Mouse (Mus musculus) left cerebral cortex, postnatal 14 days (tissue): ENCODE measurements around the gene Arl4d. TPM values are rescaled to one million over a fixed set of nuclear protein-coding genes. Genes with fewer than 3 reads are reported as not detected.

Experiments
- DNase-seq, 2 experiments: peaks; one replicate each; pipeline ENCODE4 v3.0.0; 2021 to 2022; ENCODE audit warnings: low spot score in 2 of 2, mixed read lengths in 1 of 2
- intact Hi-C: fragments of 180-260 bp; cut with DNase I; formaldehyde crosslinking; loops from one replicate; pipeline ENCODE4 v1.15.1; 2025
- total RNA-seq, 2 experiments: library from RNA; stranded (reverse); gene quantifications; 2 replicates each; pipeline ENCODE4 v1.2.3; 2021

The Arl4d gene
- total RNA-seq, 2 experiments from 2014 or later = 23.2 to 39.8 TPM

DNA sequence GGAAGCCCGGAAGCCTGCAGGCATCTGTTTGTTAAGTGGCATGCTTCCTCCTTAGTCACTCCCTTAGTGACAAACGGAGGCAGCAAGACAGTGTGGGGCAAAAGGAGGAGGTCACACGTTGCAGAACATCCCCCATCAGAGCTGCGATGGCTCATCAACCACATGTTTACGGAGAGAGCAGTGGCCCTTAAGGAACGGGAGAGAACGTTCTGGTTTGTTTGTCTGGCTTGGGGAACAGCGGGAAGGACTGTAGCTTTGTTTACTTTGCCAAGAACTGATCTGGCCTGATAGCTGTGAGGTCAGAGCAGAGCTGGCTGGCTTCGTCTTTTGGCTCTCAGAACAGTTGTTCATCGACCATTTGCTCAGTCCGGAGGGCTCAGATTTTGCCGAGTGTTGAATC lies 35.1 kb downstream of the Arl4d start:
- peak in 1 of 2 experiments; percentile 63 for DNase-seq
- intact Hi-C loops = loop anchor here (5.0 kb wide), 1 partner anchor 33 kb away; the partner anchor contains the start of gene Arl4d

DNA sequence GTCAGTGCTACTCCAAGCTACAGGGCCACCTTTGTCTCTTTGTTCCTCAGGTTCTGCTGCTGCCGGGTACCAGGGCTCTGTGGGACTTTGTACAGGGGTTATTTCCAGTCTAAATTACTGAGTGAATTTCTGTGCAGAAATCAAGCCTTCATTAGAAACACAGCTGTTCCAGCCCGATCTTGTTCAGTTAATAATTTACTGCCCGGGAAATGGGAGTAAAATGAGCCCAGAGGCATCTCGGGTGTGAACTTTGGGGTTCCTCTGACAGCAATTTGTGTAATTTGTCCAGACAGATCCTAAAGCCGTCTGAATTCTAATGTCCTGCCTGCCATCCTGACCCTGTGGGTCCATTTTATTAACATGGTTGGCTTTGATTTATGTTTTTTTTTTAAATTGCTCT lies 38.7 kb downstream of the Arl4d start:
- DNase-seq = no peak
- intact Hi-C loops = loop anchor here (5.0 kb wide), 1 partner anchor 37 kb away; the partner anchor contains the start of gene Arl4d

DNA sequence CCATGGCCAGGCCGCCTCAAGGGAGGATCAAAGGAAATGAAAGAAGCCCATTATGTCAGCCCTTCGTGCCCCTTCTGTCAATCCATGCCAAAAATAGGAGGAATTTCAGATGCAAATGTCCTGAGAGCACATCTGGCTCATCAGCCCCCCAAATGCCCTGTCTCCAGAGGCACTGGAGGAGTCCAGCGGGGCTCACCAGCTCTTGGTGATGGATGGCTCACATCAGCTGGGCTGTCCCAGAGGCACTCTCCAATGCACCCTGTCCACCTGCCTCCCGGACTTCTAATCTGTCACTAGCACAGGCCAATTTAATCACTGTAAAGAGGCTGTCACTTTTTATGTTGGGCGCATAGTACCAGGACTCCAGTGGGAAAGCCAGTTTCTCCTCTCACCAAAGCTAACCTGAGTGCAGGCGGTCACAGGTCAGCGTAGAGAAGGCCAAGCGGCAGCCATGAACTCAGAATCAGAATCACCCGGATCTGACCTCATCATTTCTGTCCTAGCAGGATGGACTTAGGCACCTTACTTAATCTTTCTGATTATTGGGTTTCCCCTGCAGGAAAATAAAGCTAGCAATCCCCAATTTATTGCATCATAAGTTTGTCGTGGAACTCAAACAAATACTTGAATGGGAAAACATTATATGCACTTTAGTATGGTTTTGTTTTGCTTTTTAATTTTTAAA lies 41.6 kb downstream of the Arl4d start:
- intact Hi-C loops = no loop called here
- no peak for DNase-seq

DNA sequence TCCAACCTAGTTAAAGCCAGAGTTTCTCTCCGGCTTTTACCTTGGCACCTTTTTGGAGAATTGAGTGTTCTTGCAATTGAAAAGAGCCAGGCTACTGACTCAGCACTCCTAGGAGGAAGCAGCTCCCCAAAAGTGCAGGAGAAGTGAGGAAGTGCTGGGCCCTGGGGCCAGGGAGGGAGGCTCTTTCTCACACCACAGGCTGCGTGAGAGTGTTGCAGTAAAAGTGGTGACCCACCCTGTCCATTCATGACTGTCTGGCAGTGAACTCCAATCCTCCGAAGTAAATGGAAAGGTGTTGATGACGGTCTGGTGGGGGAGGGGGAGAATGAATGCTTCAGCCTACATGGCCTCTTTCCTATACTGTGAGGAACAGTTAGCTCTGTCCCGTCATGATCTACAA lies 43.1 kb downstream of the Arl4d start:
- intact Hi-C loops = no loop called here
- no peak for DNase-seq

DNA sequence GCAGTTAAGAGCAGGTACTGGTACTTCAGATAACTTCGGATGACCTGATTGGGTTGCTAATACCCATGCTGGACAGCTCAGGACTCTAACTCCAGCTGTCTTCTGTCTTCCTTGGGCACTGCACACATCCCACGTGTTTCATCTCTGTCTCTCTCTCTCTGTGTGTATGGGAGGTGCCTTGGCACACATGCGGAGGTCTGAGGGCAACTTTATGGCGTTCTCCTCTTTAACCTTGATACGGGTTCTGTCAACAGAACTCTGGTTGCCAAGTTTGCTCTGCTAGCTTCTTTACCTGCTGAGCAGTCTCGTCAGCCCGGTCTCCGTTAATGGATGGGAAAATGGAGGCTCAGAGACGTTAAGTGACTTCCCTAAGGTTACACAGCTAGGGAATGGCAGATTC lies 47.5 kb downstream of the Arl4d start:
- DNase-seq = no peak
- intact Hi-C loops = no loop called here

DNA sequence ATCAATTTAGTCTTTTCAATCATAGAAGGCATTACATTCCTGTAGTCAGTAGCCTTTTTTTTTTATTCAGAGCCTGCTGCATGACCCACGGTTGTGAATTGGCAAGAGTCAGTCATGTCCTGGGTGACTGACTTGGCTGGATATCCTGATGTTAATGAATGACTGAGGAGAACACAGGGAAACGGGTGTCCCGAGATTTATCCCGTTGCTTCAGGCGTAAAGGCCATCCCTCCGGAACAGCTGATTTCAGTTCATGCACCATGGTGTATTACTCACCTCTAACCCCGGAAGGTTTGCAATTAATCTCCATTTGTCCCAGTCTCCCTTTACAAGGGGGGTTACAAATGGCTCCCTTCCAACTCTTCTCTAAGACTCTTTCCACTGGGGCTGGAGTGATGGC lies 48.7 kb downstream of the Arl4d start:
- intact Hi-C loops = no loop called here

More for the DNA sequence above, 48.7 kb downstream of the Arl4d start:
- DNase-seq = no peak

Other genes with a start within 250 kb of the Arl4d start
- gene Aarsd1, start 247.9 kb upstream of the Arl4d start, total RNA-seq = 10 to 100 TPM; 33.4 to 42.2 TPM
- gene Gm27029, start 240.7 kb upstream of the Arl4d start, total RNA-seq = 1 to 10 TPM; 4.5 to 9.7 TPM
- gene Rundc1, start 240.5 kb upstream of the Arl4d start, total RNA-seq = 10 to 100 TPM; 31.1 to 32.6 TPM
- gene Ptges3l, start 240.2 kb upstream of the Arl4d start, total RNA-seq = 1 to 10 TPM; 2.8 to 5.7 TPM
- gene Rpl27, start 223.2 kb upstream of the Arl4d start, total RNA-seq = 10 to 100 TPM; 41.0 to 43.6 TPM
- gene Ifi35, start 217.1 kb upstream of the Arl4d start, total RNA-seq = 1 to 10 TPM in 1 of 2 experiments, under 1 TPM in 1; 0.97 to 2.6 TPM
- 100 to 1,000 TPM; 148 to 154 TPM for gene Rnd2, start 200.5 kb upstream of the Arl4d start, total RNA-seq
- gene Vat1, start 199.3 kb upstream of the Arl4d start, total RNA-seq = 10 to 100 TPM; 36.4 to 44.8 TPM
- gene Brca1, start 113.6 kb upstream of the Arl4d start, total RNA-seq = 1 to 10 TPM; 1.4 to 2.0 TPM
- 100 to 1,000 TPM; 115 to 116 TPM for gene Nbr1, start 113.4 kb upstream of the Arl4d start, total RNA-seq
- 1 to 10 TPM; 1.3 to 2.0 TPM for gene Tmem106a, start 83.3 kb upstream of the Arl4d start, total RNA-seq
- not detected for gene Gm11634, start 66.3 kb upstream of the Arl4d start, total RNA-seq
- gene Rdm1, start 38.3 kb upstream of the Arl4d start, total RNA-seq = 1 to 10 TPM; 4.3 to 4.9 TPM
- gene Dhx8, start 67.4 kb downstream of the Arl4d start, total RNA-seq = 10 to 100 TPM; 34.6 to 34.9 TPM
- gene Etv4, start 119.8 kb downstream of the Arl4d start, total RNA-seq = 10 to 100 TPM; 18.5 to 19.3 TPM
- 1 to 10 TPM; 2.1 to 2.4 TPM for gene Meox1, start 228.8 kb downstream of the Arl4d start, total RNA-seq